Mouse (Mus musculus) heart, embryonic 11.5 days (tissue): Measurements from ENCODE around the gene Gba. TPM values are rescaled to one million over a fixed set of nuclear protein-coding genes. Genes with fewer than 3 reads are reported as not detected.
A peak's percentile ranks its signal among the peaks of the same experiment; 100 is the strongest.

Experiments
- ATAC-seq: fragments of 200-750 bp; cut with Nextera tagmentation; replicated peaks from 2 replicates; pipeline ENCODE4 v1.8.0; 2017; ENCODE audit warnings: moderate library complexity; ENCODE audit not compliant: insufficient number of reproducible peaks, low FRiP score, low TSS enrichment
- H3K27ac ChIP-seq: fragments of 300-500 bp; sonication (generic); 2 replicates; pipeline ENCODE4 v1.5.1; 2014; ENCODE audit warnings: mild to moderate bottlenecking, low read depth, low read length
- H3K27me3 ChIP-seq: fragments of 300-500 bp; sonication (generic); 2 replicates; pipeline ENCODE4 v1.6.1; 2014; ENCODE audit warnings: mild to moderate bottlenecking, low read length, mixed read lengths; ENCODE audit not compliant: control insufficient read depth, insufficient read depth
- H3K36me3 ChIP-seq: fragments of 300-500 bp; sonication (generic); 2 replicates; pipeline ENCODE4 v1.6.1; 2014; ENCODE audit warnings: mild to moderate bottlenecking, low read length, moderate library complexity, mixed read lengths; ENCODE audit not compliant: control insufficient read depth, insufficient read depth
- H3K4me1 ChIP-seq: fragments of 300-500 bp; sonication (generic); 2 replicates; pipeline ENCODE4 v1.6.1; 2014; ENCODE audit warnings: low read length; ENCODE audit not compliant: control insufficient read depth, insufficient read depth
- H3K4me2 ChIP-seq: fragments of 300-500 bp; sonication (generic); 2 replicates; pipeline ENCODE4 v1.6.1; 2014; ENCODE audit warnings: mild to moderate bottlenecking, moderate library complexity
- H3K4me3 ChIP-seq: fragments of 300-500 bp; sonication (generic); 2 replicates; pipeline ENCODE4 v1.5.1; 2014; ENCODE audit warnings: low read depth, low read length
- H3K9ac ChIP-seq: fragments of 300-500 bp; sonication (generic); 2 replicates; pipeline ENCODE4 v1.6.1; 2014; ENCODE audit warnings: mild to moderate bottlenecking, low read depth, low read length, moderate library complexity
- H3K9me3 ChIP-seq: fragments of 300-500 bp; sonication (generic); replicated peaks from 2 replicates; pipeline ENCODE4 v1.6.1; 2016; ENCODE audit warnings: low read length; ENCODE audit not compliant: control insufficient read depth
- WGBS: fragments of 180-500 bp; shearing (Covaris S2); extraction: QIAGEN DNeasy Blood & Tissue Kit; methylation state at CpG from one replicate; pipeline ENCODE4 v1.1.7; 2014; ENCODE audit not compliant: insufficient replicate concordance; 5-methylcytosine and 5-hydroxymethylcytosine counted together
- polyA plus RNA-seq: library from polyadenylated mRNA; unstranded; fragments of >200 nt; fragmentation: Nextera tagmentation; extraction: Ambion mirVana; gene quantifications from 2 replicates; pipeline ENCODE4 v1.2.1, GENCODE M21; 2014

Gene Gba
- polyA plus RNA-seq, 1 experiment from 2014 or later = 33.3 TPM

DNA sequence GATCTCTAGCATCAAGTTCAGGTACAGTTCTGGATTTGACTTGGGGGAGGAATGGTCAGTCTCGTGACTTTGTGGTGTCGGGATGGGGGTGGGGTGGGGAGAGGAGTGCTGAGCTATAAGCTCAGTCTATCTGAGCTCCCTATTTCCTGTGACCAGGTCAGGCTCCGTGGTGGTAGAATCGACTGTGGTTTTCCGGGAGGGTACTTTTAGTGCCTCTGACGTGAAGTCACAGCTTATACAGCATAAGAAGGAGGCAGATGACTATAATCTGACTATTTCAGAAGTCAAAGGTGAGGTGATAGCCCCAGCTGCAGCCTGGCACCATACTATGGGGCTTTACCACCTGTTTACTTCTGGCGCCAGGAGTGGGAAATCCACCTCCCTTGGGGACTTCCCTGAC lies 28.6 kb downstream of the Gba start:
- no peak overlapping the region for H3K9ac ChIP-seq
- H3K9me3 ChIP-seq = no peaks in the 10 kb centered on the region
- H3K36me3 ChIP-seq = no peaks in the 10 kb centered on the region
- no peak overlapping the region for H3K4me2 ChIP-seq
- peaks cover 9% of the 10 kb centered on the region; the same call in 1 of the 2 replicates for H3K4me1 ChIP-seq
- ATAC-seq = no peak
- H3K4me3 ChIP-seq = no peak overlapping the region
- H3K27me3 ChIP-seq = peaks cover 29% of the 10 kb centered on the region
- 43% methylated on average over 7 of the region's 7 CpGs for WGBS
- H3K27ac ChIP-seq = no peak overlapping the region

- H3K9ac ChIP-seq = no peak overlapping the region
- H3K27me3 ChIP-seq = peaks cover 24% of the 10 kb centered on the region
- H3K36me3 ChIP-seq = no peaks in the 10 kb centered on the region
- peaks cover 9% of the 10 kb centered on the region; the same call in 1 of the 2 replicates for H3K4me1 ChIP-seq
- H3K9me3 ChIP-seq = no peaks in the 10 kb centered on the region
- H3K4me2 ChIP-seq = no peak overlapping the region
- 70% methylated on average over 16 of the region's 16 CpGs for WGBS
- H3K27ac ChIP-seq = no peak overlapping the region
- H3K4me3 ChIP-seq = no peak overlapping the region
- ATAC-seq = no peak
These were observed 29.1 kb downstream of the Gba start for GRCm38 (mm10) chr3:89231772-89232275.

GRCm38 (mm10) chr3:89232614-89233013 lies 29.9 kb downstream of the Gba start:
- H3K9ac ChIP-seq = no peak overlapping the region
- H3K4me1 ChIP-seq = peaks cover 7% of the 10 kb centered on the region; the same call in 1 of the 2 replicates
- no peak overlapping the region for H3K4me3 ChIP-seq
- H3K4me2 ChIP-seq = no peak overlapping the region
- no peak for ATAC-seq
- no peaks in the 10 kb centered on the region for H3K36me3 ChIP-seq
- no peak overlapping the region for H3K27ac ChIP-seq
- no peaks in the 10 kb centered on the region for H3K9me3 ChIP-seq
- H3K27me3 ChIP-seq = peaks cover 24% of the 10 kb centered on the region
- 62% methylated on average over 6 of the region's 6 CpGs for WGBS

DNA sequence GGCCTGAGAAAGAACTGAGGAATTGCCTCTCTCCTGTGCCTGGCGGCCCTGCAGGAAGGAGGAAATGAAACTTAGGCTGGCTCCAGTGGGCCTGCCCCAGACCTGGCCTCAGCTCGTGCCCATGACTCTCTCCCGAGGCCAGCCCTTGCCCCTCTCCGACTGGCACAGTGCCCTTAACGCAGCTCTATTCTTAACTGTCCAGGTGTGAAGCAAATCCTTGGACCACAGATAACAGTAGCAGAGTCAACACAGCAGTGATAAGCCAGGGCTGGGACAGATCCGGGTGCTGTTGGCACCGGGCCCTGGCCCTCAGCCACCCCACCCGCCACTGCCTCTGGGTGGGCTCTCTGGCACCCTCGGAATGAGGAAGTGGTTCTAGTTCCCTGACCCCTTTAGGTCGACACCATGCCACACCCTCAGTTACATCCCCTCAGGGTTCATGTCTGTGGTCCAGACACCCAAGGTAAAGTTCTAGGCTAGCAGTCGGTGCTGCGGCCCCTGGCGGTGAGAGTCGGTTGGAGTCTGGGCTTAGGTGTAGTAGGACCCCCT lies 30.9 kb downstream of the Gba start:
- H3K4me2 ChIP-seq = peak overlapping the region; percentile 23; the same call in 1 of the 2 replicates
- no peaks in the 10 kb centered on the region for H3K36me3 ChIP-seq
- no peaks in the 10 kb centered on the region for H3K9me3 ChIP-seq
- no peak for ATAC-seq
- no peak overlapping the region for H3K9ac ChIP-seq
- H3K27me3 ChIP-seq = peaks cover 24% of the 10 kb centered on the region
- H3K4me3 ChIP-seq = no peak overlapping the region
- 70% methylated on average over 14 of the region's 14 CpGs for WGBS
- H3K27ac ChIP-seq = no peak overlapping the region
- peaks cover under 1% of the 10 kb centered on the region; the same call in 1 of the 2 replicates for H3K4me1 ChIP-seq

- 84% methylated on average over 10 of the region's 10 CpGs for WGBS
- H3K27me3 ChIP-seq = peaks cover 7% of the 10 kb centered on the region
- ATAC-seq = no peak
- H3K9ac ChIP-seq = no peak overlapping the region
- H3K36me3 ChIP-seq = no peaks in the 10 kb centered on the region
- H3K9me3 ChIP-seq = no peaks in the 10 kb centered on the region
- no peaks in the 10 kb centered on the region for H3K4me1 ChIP-seq
- no peak overlapping the region for H3K4me3 ChIP-seq
- H3K4me2 ChIP-seq = no peak overlapping the region
- no peak overlapping the region for H3K27ac ChIP-seq
These were observed 33.8 kb downstream of the Gba start for GRCm38 (mm10) chr3:89236516-89236915.

GRCm38 (mm10) chr3:89237682-89238081 lies 35.0 kb downstream of the Gba start:
- no peak for ATAC-seq
- no peak overlapping the region for H3K4me3 ChIP-seq
- no peak overlapping the region for H3K9ac ChIP-seq
- H3K27me3 ChIP-seq = peaks cover 7% of the 10 kb centered on the region
- H3K4me2 ChIP-seq = no peak overlapping the region
- WGBS = 91% methylated on average over 21 of the region's 21 CpGs
- no peaks in the 10 kb centered on the region for H3K9me3 ChIP-seq
- H3K27ac ChIP-seq = no peak overlapping the region
- H3K36me3 ChIP-seq = no peaks in the 10 kb centered on the region
- no peaks in the 10 kb centered on the region for H3K4me1 ChIP-seq

DNA sequence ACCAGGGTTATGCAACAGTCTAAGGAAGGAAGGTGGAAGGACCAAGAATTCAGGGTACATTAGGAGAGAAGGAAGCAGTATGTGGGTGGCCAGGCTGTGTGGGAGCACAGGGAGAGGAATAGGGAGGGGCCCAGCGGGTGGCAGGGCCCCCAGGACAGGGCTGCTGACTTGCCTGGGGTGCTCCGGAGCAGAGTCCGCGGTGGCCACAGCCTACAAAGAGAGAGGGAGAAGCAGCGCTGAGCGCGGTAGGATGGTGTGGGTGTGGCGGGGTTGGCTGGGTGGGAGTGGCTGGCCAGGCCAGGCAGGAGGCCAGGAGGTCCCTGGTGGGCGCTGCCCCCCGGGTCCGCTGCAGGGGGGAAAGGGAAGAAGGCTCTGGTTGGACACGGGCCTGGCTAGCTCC lies 35.8 kb downstream of the Gba start:
- H3K36me3 ChIP-seq = no peaks in the 10 kb centered on the region
- no peaks in the 10 kb centered on the region for H3K4me1 ChIP-seq
- H3K27ac ChIP-seq = no peak overlapping the region
- no peak for ATAC-seq
- no peaks in the 10 kb centered on the region for H3K9me3 ChIP-seq
- no peak overlapping the region for H3K9ac ChIP-seq
- WGBS = 67% methylated on average over 12 of the region's 12 CpGs
- H3K27me3 ChIP-seq = peaks cover 7% of the 10 kb centered on the region
- no peak overlapping the region for H3K4me3 ChIP-seq
- H3K4me2 ChIP-seq = no peak overlapping the region

- Histone ChIP-seq H3K4me1 (peaks cover 19% of the 10 kb centered on the region), H3K27me3 (peaks cover 21% of the 10 kb centered on the region), H3K4me3 (no peak overlapping the region), H3K4me2 (no peak overlapping the region), H3K36me3 (no peaks in the 10 kb centered on the region), H3K9me3 (no peaks in the 10 kb centered on the region), H3K9ac (no peak overlapping the region), H3K27ac (no peak overlapping the region)
- 69% methylated on average over 9 of the region's 9 CpGs for WGBS
- no peak for ATAC-seq
These were observed 39.7 kb downstream of the Gba start for GRCm38 (mm10) chr3:89242331-89242895.

GRCm38 (mm10) chr3:89243609-89244008 lies 40.9 kb downstream of the Gba start:
- Histone ChIP-seq H3K36me3 (no peaks in the 10 kb centered on the region; the same call in 1 of the 2 replicates), H3K27ac (no peak overlapping the region), H3K4me1 (peaks cover 22% of the 10 kb centered on the region), H3K9me3 (no peaks in the 10 kb centered on the region), H3K4me3 (peak overlapping the region; percentile 14; the same call in 1 of the 2 replicates), H3K9ac (no peak overlapping the region), H3K4me2 (peak overlapping the region; percentile 44), H3K27me3 (peaks cover 21% of the 10 kb centered on the region)
- 14% methylated on average over 14 of the region's 14 CpGs for WGBS
- no peak for ATAC-seq
